Mouse (Mus musculus) heart, postnatal 25 days (tissue): ENCODE results near the gene Rnf149. TPM values are rescaled to one million over a fixed set of nuclear protein-coding genes. Genes with fewer than 3 reads are reported as not detected.

Experiments used
- total RNA-seq, 2 experiments: library from RNA; stranded (reverse); gene quantifications; 2 replicates each; pipeline ENCODE4 v1.2.3; 2021

Rnf149 gene
- total RNA-seq, 2 experiments from 2014 or later = 7.5 to 9.5 TPM

Other genes with a start within 250 kb of the Rnf149 start
- 100 to 1,000 TPM; 552 to 590 TPM for gene Rpl31, start 209.6 kb downstream of the Rnf149 start, total RNA-seq
- 1 to 10 TPM; 5.6 to 6.3 TPM for gene Tbc1d8, start 98.7 kb downstream of the Rnf149 start, total RNA-seq
- 10 to 100 TPM; 12.9 to 14.7 TPM for gene Cnot11, start 42.4 kb downstream of the Rnf149 start, total RNA-seq
- gene Creg2, start 74.1 kb upstream of the Rnf149 start, total RNA-seq = not detected
- gene Rfx8, start 143.6 kb upstream of the Rnf149 start, total RNA-seq = under 1 TPM; 0.34 to 0.36 TPM
- 1 to 10 TPM; 5.8 to 9.4 TPM for gene Gm3646, start 227.9 kb upstream of the Rnf149 start, total RNA-seq